Mouse (Mus musculus) liver, postnatal 0 days (tissue): ENCODE results near the gene Tph1. TPM values are rescaled to one million over a fixed set of nuclear protein-coding genes. Genes with fewer than 3 reads are reported as not detected.
"Not testable (repeated sequence)": the region's sequence is repeated elsewhere in the genome, so short reads cannot be mapped to it uniquely, and the experiment has no call there.

Experiments
- ATAC-seq: fragments of 200-750 bp; cut with Nextera tagmentation; 2 replicates; pipeline ENCODE4 v1.8.0; 2017; ENCODE audit warnings: mild to moderate bottlenecking, moderate library complexity
- DNase-seq: peaks from one replicate; pipeline ENCODE4 v3.0.0-alpha.2; 2016
- H3K27ac ChIP-seq: fragments of 300-500 bp; sonication (generic); 2 replicates; pipeline ENCODE4 v1.5.1; 2014; ENCODE audit warnings: antibody characterized with exemption, moderate library complexity, mild to moderate bottlenecking, low read depth
- H3K27me3 ChIP-seq: fragments of 300-500 bp; sonication (generic); 2 replicates; pipeline ENCODE4 v1.6.1; 2014; ENCODE audit warnings: low read length, control low read depth, mixed read lengths; ENCODE audit not compliant: insufficient read depth
- H3K36me3 ChIP-seq: fragments of 300-500 bp; sonication (generic); replicated peaks from 2 replicates; pipeline ENCODE4 v1.6.1; 2014; ENCODE audit warnings: mild to moderate bottlenecking, control low read depth, low read length, moderate library complexity, mixed read lengths; ENCODE audit not compliant: insufficient read depth
- H3K4me1 ChIP-seq: fragments of 300-500 bp; sonication (generic); 2 replicates; pipeline ENCODE4 v1.6.1; 2014; ENCODE audit warnings: antibody characterized with exemption, mild to moderate bottlenecking, control low read depth; ENCODE audit not compliant: insufficient read depth
- H3K4me2 ChIP-seq: fragments of 300-500 bp; sonication (generic); 2 replicates; pipeline ENCODE4 v1.6.1; 2014; ENCODE audit warnings: low read depth, mild to moderate bottlenecking, low read length, moderate library complexity, mixed read lengths
- H3K4me3 ChIP-seq: fragments of 300-500 bp; sonication (generic); 2 replicates; pipeline ENCODE4 v1.5.1; 2014; ENCODE audit warnings: low read depth, low read length
- H3K9ac ChIP-seq: fragments of 300-500 bp; sonication (generic); replicated peaks from 2 replicates; pipeline ENCODE4 v1.6.1; 2014; ENCODE audit warnings: mild to moderate bottlenecking, moderate library complexity
- H3K9me3 ChIP-seq: fragments of 300-500 bp; sonication (generic); 2 replicates; pipeline ENCODE4 v1.6.1; 2016; ENCODE audit warnings: mild to moderate bottlenecking, control low read depth, low read length, mixed read lengths
- CTCF ChIP-seq: sonication (generic); IDR thresholded peaks from 2 replicates; pipeline ENCODE4 v1.5.1; 2016; ENCODE audit warnings: antibody characterized with exemption, low read depth
- EP300 ChIP-seq: IDR thresholded peaks from 2 replicates; pipeline ENCODE4 v1.6.1; 2016; ENCODE audit warnings: antibody characterized with exemption, low read depth, mild to moderate bottlenecking
- WGBS: fragments of 180-500 bp; shearing (Covaris S2); extraction: QIAGEN DNeasy Blood & Tissue Kit; methylation state at CpG from one replicate; pipeline ENCODE4 v1.1.7; 2014; ENCODE audit not compliant: insufficient replicate concordance; 5-methylcytosine and 5-hydroxymethylcytosine counted together
- polyA plus RNA-seq: library from polyadenylated mRNA; unstranded; fragments of >200 nt; fragmentation: Nextera tagmentation; extraction: Ambion mirVana; gene quantifications from 2 replicates; pipeline ENCODE4 v1.2.1, GENCODE M21; 2015

Tph1 gene
- polyA plus RNA-seq, 1 experiment from 2014 or later = not detected

- Histone ChIP-seq H3K9me3 (no peaks in the 10 kb centered on the region), H3K4me3 (no peak overlapping the region), H3K27me3 (no peaks in the 10 kb centered on the region), H3K36me3 (no peaks in the 10 kb centered on the region), H3K27ac (no peak overlapping the region), H3K4me2 (no peak overlapping the region), H3K4me1 (peaks cover 9% of the 10 kb centered on the region), H3K9ac (no peak overlapping the region)
- ATAC-seq (no peak), DNase-seq (peak; percentile 75)
- TF ChIP-seq CTCF (peak; percentile 96), EP300 (no peak)
- WGBS = 25% methylated on average over 6 of the region's 6 CpGs
Measured at GRCm38 (mm10) chr7:46714518-46714917, 42.2 kb upstream of the Tph1 start.

- no peak for ATAC-seq
- H3K4me1 ChIP-seq = peaks cover 8% of the 10 kb centered on the region
- H3K4me2 ChIP-seq = no peak overlapping the region
- no peak overlapping the region for H3K27ac ChIP-seq
- no peaks in the 10 kb centered on the region for H3K27me3 ChIP-seq
- peaks cover 1% of the 10 kb centered on the region; the same call in 1 of the 2 replicates for H3K36me3 ChIP-seq
- H3K9me3 ChIP-seq = no peaks in the 10 kb centered on the region
- DNase-seq = no peak
- 38% methylated on average over 6 of the region's 6 CpGs for WGBS
- H3K4me3 ChIP-seq = no peak overlapping the region
- no peak for TF ChIP-seq CTCF
- no peak overlapping the region for H3K9ac ChIP-seq
Measured at GRCm38 (mm10) chr7:46712250-46712649, 39.9 kb upstream of the Tph1 start.

- WGBS = under 1% methylated on average over 38 of the region's 38 CpGs
- no peak for TF ChIP-seq EP300
- TF ChIP-seq CTCF = peak; percentile 98
- ATAC-seq (peak; percentile 97), DNase-seq (peak; percentile 94)
- peak within 1 kb of the TSS; percentile 83 for H3K9ac ChIP-seq
- H3K27me3 ChIP-seq = no peaks in the 10 kb centered on the region
- H3K9me3 ChIP-seq = no peaks in the 10 kb centered on the region
- peak within 1 kb of the TSS; percentile 76 for H3K4me2 ChIP-seq
- peak within 1 kb of the TSS; percentile 69 for H3K27ac ChIP-seq
- H3K4me3 ChIP-seq = peak within 1 kb of the TSS; percentile 95
- peaks cover 8% of the 10 kb centered on the region for H3K4me1 ChIP-seq
- H3K36me3 ChIP-seq = peaks cover 11% of the 10 kb centered on the region
Measured at GRCm38 (mm10) chr7:46710390-46710844, 38.1 kb upstream of the Tph1 start, which contains the start of gene Saal1. Saal1 (minus strand) TSS chr7:46710680.

GRCm38 (mm10) chr7:46700521-46701025 lies 28.2 kb upstream of the Tph1 start:
- H3K27ac ChIP-seq = no peak overlapping the region
- DNase-seq (no peak), ATAC-seq (no peak)
- no peak overlapping the region for H3K4me2 ChIP-seq
- TF ChIP-seq EP300 (no peak), CTCF (no peak)
- no peaks in the 10 kb centered on the region for H3K9me3 ChIP-seq
- no peak overlapping the region for H3K4me3 ChIP-seq
- H3K27me3 ChIP-seq = no peaks in the 10 kb centered on the region
- peaks cover 69% of the 10 kb centered on the region for H3K36me3 ChIP-seq
- 81% methylated on average over 6 of the region's 6 CpGs for WGBS
- no peak overlapping the region for H3K9ac ChIP-seq
- H3K4me1 ChIP-seq = no peaks in the 10 kb centered on the region

GRCm38 (mm10) chr7:46696754-46697153 lies 24.4 kb upstream of the Tph1 start:
- no peak for DNase-seq
- no peak overlapping the region for H3K4me2 ChIP-seq
- 40% methylated on average over 1 of the region's 1 CpGs for WGBS
- 0 out of 2 replicates have a peak, but pooled peaks have one; percentile 19 for TF ChIP-seq EP300
- no peak for TF ChIP-seq CTCF
- 0 out of 2 replicates have a peak, but pooled peaks have one; percentile 44 for ATAC-seq
- H3K9me3 ChIP-seq = no peaks in the 10 kb centered on the region
- H3K4me1 ChIP-seq = no peaks in the 10 kb centered on the region
- H3K36me3 ChIP-seq = peaks cover 54% of the 10 kb centered on the region
- H3K9ac ChIP-seq = no peak overlapping the region
- no peak overlapping the region for H3K27ac ChIP-seq
- H3K4me3 ChIP-seq = no peak overlapping the region
- H3K27me3 ChIP-seq = no peaks in the 10 kb centered on the region

- H3K4me3 ChIP-seq = no peak overlapping the region
- TF ChIP-seq EP300 (no peak), CTCF (no peak)
- ATAC-seq (no peak), DNase-seq (no peak)
- no peaks in the 10 kb centered on the region for H3K9me3 ChIP-seq
- no peaks in the 10 kb centered on the region for H3K4me1 ChIP-seq
- H3K4me2 ChIP-seq = no peak overlapping the region
- H3K9ac ChIP-seq = no peak overlapping the region
- H3K27ac ChIP-seq = no peak overlapping the region
- 64% methylated on average over 5 of the region's 5 CpGs for WGBS
- H3K36me3 ChIP-seq = peaks cover 20% of the 10 kb centered on the region
- H3K27me3 ChIP-seq = no peaks in the 10 kb centered on the region
Measured at GRCm38 (mm10) chr7:46686827-46687226, 14.5 kb upstream of the Tph1 start.

GRCm38 (mm10) chr7:46680732-46681131 lies 8.4 kb upstream of the Tph1 start:
- TF ChIP-seq EP300 (no peak), CTCF (no peak)
- no peaks in the 10 kb centered on the region for H3K9me3 ChIP-seq
- no peak for ATAC-seq

GRCm38 (mm10) chr7:46679044-46679443 lies 6.7 kb upstream of the Tph1 start:
- ATAC-seq, H3K4me3 ChIP-seq, H3K4me1 ChIP-seq, DNase-seq, H3K9me3 ChIP-seq, H3K9ac ChIP-seq, H3K27me3 ChIP-seq, H3K36me3 ChIP-seq, H3K27ac ChIP-seq, H3K4me2 ChIP-seq: not testable (repeated sequence)
- WGBS = 73% methylated on average over 7 of the region's 7 CpGs

More at GRCm38 (mm10) chr7:46680732-46681131, 8.4 kb upstream of the Tph1 start:
- no peak overlapping the region for H3K9ac ChIP-seq
- DNase-seq = no peak
- no peak overlapping the region for H3K4me2 ChIP-seq
- H3K4me3 ChIP-seq = no peak overlapping the region
- no peaks in the 10 kb centered on the region for H3K27me3 ChIP-seq
- H3K4me1 ChIP-seq = no peaks in the 10 kb centered on the region; the same call in 1 of the 2 replicates
- no peaks in the 10 kb centered on the region for H3K36me3 ChIP-seq
- no peak overlapping the region for H3K27ac ChIP-seq
